Mouse (Mus musculus): ENCODE data around the gene Mllt11. TPM values are rescaled to one million over a fixed set of nuclear protein-coding genes. Genes with fewer than 3 reads are reported as not detected.

The Mllt11 gene
- polyA plus RNA-seq, 1 experiment from 2014 or later, result 341 TPM

- no peak overlapping the region for H3K4me2 ChIP-seq
- no peak for ATAC-seq (ENCODE audit: low FRiP score, low read depth)
- H3K27ac ChIP-seq (replicated peaks), result no peak overlapping the region
- no peak overlapping the region for H3K4me3 ChIP-seq
- H3K36me3 ChIP-seq, result peaks cover 50% of the 10 kb centered on the region
- H3K9me3 ChIP-seq, result no peaks in the 10 kb centered on the region
- H3K27me3 ChIP-seq, result no peaks in the 10 kb centered on the region
- WGBS, result 81% methylated on average over 2 of the region's 2 CpGs
- no peaks in the 10 kb centered on the region for H3K4me1 ChIP-seq (replicated peaks)
- H3K9ac ChIP-seq, result no peak overlapping the region
Observed at GRCm38 (mm10) chr3:95200562-95200961, 31.4 kb downstream of the Mllt11 start.

GRCm38 (mm10) chr3:95200132-95200531 is 31.8 kb downstream of the Mllt11 start:
- H3K4me3 ChIP-seq, result no peak overlapping the region
- no peaks in the 10 kb centered on the region for H3K27me3 ChIP-seq
- no peak overlapping the region for H3K4me2 ChIP-seq
- H3K9ac ChIP-seq, result no peak overlapping the region
- peaks cover 49% of the 10 kb centered on the region for H3K36me3 ChIP-seq
- H3K27ac ChIP-seq (replicated peaks), result no peak overlapping the region
- no peaks in the 10 kb centered on the region for H3K9me3 ChIP-seq
- no peak for ATAC-seq (ENCODE audit: low FRiP score, low read depth)
- 81% methylated on average over 7 of the region's 7 CpGs for WGBS
- H3K4me1 ChIP-seq (replicated peaks), result no peaks in the 10 kb centered on the region

GRCm38 (mm10) chr3:95199101-95199500 is 32.9 kb downstream of the Mllt11 start:
- H3K4me1 ChIP-seq (replicated peaks), result no peaks in the 10 kb centered on the region
- no peak overlapping the region for H3K4me3 ChIP-seq
- ATAC-seq (ENCODE audit: low FRiP score, low read depth), result no peak
- H3K27me3 ChIP-seq, result no peaks in the 10 kb centered on the region
- no peak overlapping the region for H3K27ac ChIP-seq (replicated peaks)
- H3K36me3 ChIP-seq, result peaks cover 49% of the 10 kb centered on the region
- no peak overlapping the region for H3K4me2 ChIP-seq
- H3K9ac ChIP-seq, result no peak overlapping the region
- 79% methylated on average over 1 of the region's 1 CpGs for WGBS
- H3K9me3 ChIP-seq, result no peaks in the 10 kb centered on the region

GRCm38 (mm10) chr3:95195772-95196171 is 36.2 kb downstream of the Mllt11 start:
- no peak overlapping the region for H3K27ac ChIP-seq (replicated peaks)
- ATAC-seq (ENCODE audit: low FRiP score, low read depth), result no peak
- no peaks in the 10 kb centered on the region for H3K27me3 ChIP-seq
- H3K9me3 ChIP-seq, result no peaks in the 10 kb centered on the region
- no peaks in the 10 kb centered on the region for H3K4me1 ChIP-seq (replicated peaks)
- no peak overlapping the region for H3K4me2 ChIP-seq
- peaks cover 40% of the 10 kb centered on the region for H3K36me3 ChIP-seq
- 91% methylated on average over 2 of the region's 2 CpGs for WGBS
- H3K4me3 ChIP-seq, result no peak overlapping the region
- H3K9ac ChIP-seq, result no peak overlapping the region

- 76% methylated on average over 6 of the region's 6 CpGs for WGBS
- no peaks in the 10 kb centered on the region for H3K9me3 ChIP-seq
- H3K4me1 ChIP-seq (replicated peaks), result no peaks in the 10 kb centered on the region
- no peaks in the 10 kb centered on the region for H3K27me3 ChIP-seq
- H3K36me3 ChIP-seq, result peaks cover 38% of the 10 kb centered on the region
- ATAC-seq (ENCODE audit: low FRiP score, low read depth), result no peak
- H3K9ac ChIP-seq, result no peak overlapping the region
- H3K4me3 ChIP-seq, result no peak overlapping the region
- H3K4me2 ChIP-seq, result no peak overlapping the region
- no peak overlapping the region for H3K27ac ChIP-seq (replicated peaks)
Observed at GRCm38 (mm10) chr3:95194721-95195135, 37.2 kb downstream of the Mllt11 start.

GRCm38 (mm10) chr3:95186888-95187287 is 45.1 kb downstream of the Mllt11 start:
- H3K4me3 ChIP-seq, result no peak overlapping the region
- H3K27me3 ChIP-seq, result no peaks in the 10 kb centered on the region
- no peak overlapping the region for H3K4me2 ChIP-seq
- no peak overlapping the region for H3K9ac ChIP-seq
- no peaks in the 10 kb centered on the region for H3K9me3 ChIP-seq
- H3K36me3 ChIP-seq, result peaks cover 39% of the 10 kb centered on the region
- no peak for ATAC-seq (ENCODE audit: low FRiP score, low read depth)
- no peak overlapping the region for H3K27ac ChIP-seq (replicated peaks)
- H3K4me1 ChIP-seq (replicated peaks), result no peaks in the 10 kb centered on the region
- WGBS, result 95% methylated on average over 6 of the region's 6 CpGs

- no peak for ATAC-seq (ENCODE audit: low FRiP score, low read depth)
- Histone ChIP-seq H3K27ac (replicated peaks) (no peak overlapping the region), H3K9me3 (no peaks in the 10 kb centered on the region), H3K4me2 (no peak overlapping the region), H3K27me3 (no peaks in the 10 kb centered on the region), H3K4me1 (replicated peaks) (no peaks in the 10 kb centered on the region), H3K9ac (no peak overlapping the region), H3K36me3 (peaks cover 38% of the 10 kb centered on the region), H3K4me3 (no peak overlapping the region)
- WGBS, result 96% methylated on average over 2 of the region's 2 CpGs
Observed at GRCm38 (mm10) chr3:95186100-95186499, 45.9 kb downstream of the Mllt11 start.

- Histone ChIP-seq H3K4me1 (replicated peaks) (no peaks in the 10 kb centered on the region), H3K4me3 (no peak overlapping the region), H3K4me2 (no peak overlapping the region), H3K36me3 (peaks cover 38% of the 10 kb centered on the region), H3K9me3 (no peaks in the 10 kb centered on the region), H3K27me3 (no peaks in the 10 kb centered on the region), H3K27ac (replicated peaks) (no peak overlapping the region), H3K9ac (no peak overlapping the region)
- no peak for ATAC-seq (ENCODE audit: low FRiP score, low read depth)
- 96% methylated on average over 9 of the region's 9 CpGs for WGBS
Observed at GRCm38 (mm10) chr3:95184796-95185577, 47.0 kb downstream of the Mllt11 start.

- no peaks in the 10 kb centered on the region for H3K9me3 ChIP-seq
- H3K4me1 ChIP-seq (replicated peaks), result no peaks in the 10 kb centered on the region
- no peaks in the 10 kb centered on the region for H3K27me3 ChIP-seq
- H3K4me3 ChIP-seq, result no peak overlapping the region
- WGBS, result 66% methylated on average over 1 of the region's 1 CpGs
- ATAC-seq (ENCODE audit: low FRiP score, low read depth), result no peak
- H3K27ac ChIP-seq (replicated peaks), result no peak overlapping the region
- H3K9ac ChIP-seq, result no peak overlapping the region
- peaks cover 12% of the 10 kb centered on the region for H3K36me3 ChIP-seq
- H3K4me2 ChIP-seq, result no peak overlapping the region
Observed at GRCm38 (mm10) chr3:95181841-95182240, 50.1 kb downstream of the Mllt11 start.

GRCm38 (mm10) chr3:95179890-95180289 is 52.1 kb downstream of the Mllt11 start:
- WGBS, result 74% methylated on average over 3 of the region's 3 CpGs
- Histone ChIP-seq H3K27me3 (no peaks in the 10 kb centered on the region), H3K9ac (no peak overlapping the region), H3K4me3 (no peak overlapping the region), H3K36me3 (no peaks in the 10 kb centered on the region; the same call in 1 of the 2 replicates), H3K27ac (replicated peaks) (no peak overlapping the region), H3K4me2 (no peak overlapping the region), H3K9me3 (no peaks in the 10 kb centered on the region), H3K4me1 (replicated peaks) (no peaks in the 10 kb centered on the region)
- ATAC-seq (ENCODE audit: low FRiP score, low read depth), result no peak

- no peaks in the 10 kb centered on the region for H3K9me3 ChIP-seq
- no peak for ATAC-seq (ENCODE audit: low FRiP score, low read depth)
- H3K27me3 ChIP-seq, result no peaks in the 10 kb centered on the region
- peaks cover 5% of the 10 kb centered on the region for H3K4me1 ChIP-seq (replicated peaks)
- H3K4me2 ChIP-seq, result no peak overlapping the region
- no peaks in the 10 kb centered on the region for H3K36me3 ChIP-seq
- H3K27ac ChIP-seq (replicated peaks), result no peak overlapping the region
- no peak overlapping the region for H3K4me3 ChIP-seq
- no peak overlapping the region for H3K9ac ChIP-seq
- 92% methylated on average over 5 of the region's 5 CpGs for WGBS
Observed at GRCm38 (mm10) chr3:95178948-95179347, 53.0 kb downstream of the Mllt11 start.

- Histone ChIP-seq H3K9ac (no peak overlapping the region), H3K4me3 (no peak overlapping the region), H3K27ac (replicated peaks) (no peak overlapping the region), H3K4me1 (replicated peaks) (peaks cover 19% of the 10 kb centered on the region), H3K9me3 (no peaks in the 10 kb centered on the region), H3K27me3 (no peaks in the 10 kb centered on the region), H3K4me2 (no peak overlapping the region), H3K36me3 (peaks cover 4% of the 10 kb centered on the region; the same call in 1 of the 2 replicates)
- 80% methylated on average over 6 of the region's 6 CpGs for WGBS
- no peak for ATAC-seq (ENCODE audit: low FRiP score, low read depth)
Observed at GRCm38 (mm10) chr3:95177583-95177982, 54.4 kb downstream of the Mllt11 start.

- Histone ChIP-seq H3K27ac (replicated peaks) (no peak overlapping the region), H3K4me2 (no peak overlapping the region), H3K27me3 (0 out of 2 replicates have a peak, but pooled peaks cover 4% of the 10 kb centered on the region), H3K9ac (no peak overlapping the region), H3K4me3 (no peak overlapping the region), H3K4me1 (replicated peaks) (peaks cover 21% of the 10 kb centered on the region), H3K36me3 (peaks cover 11% of the 10 kb centered on the region; the same call in 1 of the 2 replicates), H3K9me3 (no peaks in the 10 kb centered on the region)
- WGBS, result 68% methylated on average over 3 of the region's 3 CpGs
- no peak for ATAC-seq (ENCODE audit: low FRiP score, low read depth)
Observed at GRCm38 (mm10) chr3:95176500-95176899, 55.5 kb downstream of the Mllt11 start.
